Mouse (Mus musculus): ENCODE results near the gene Hspbap1. TPM values are rescaled to one million over a fixed set of nuclear protein-coding genes. Genes with fewer than 3 reads are reported as not detected.

Gene Hspbap1
- total and polyA plus RNA-seq, 3 experiments: 7.2 to 9.6 TPM; not detected in 1

- no peak for TF ChIP-seq MAFK (IDR thresholded peaks at IDR 0.05; ENCODE audit: borderline replicate concordance, low read depth, low read length)
- TF ChIP-seq GATA1 (IDR thresholded peaks at IDR 0.05; ENCODE audit: low read depth, low read length): peak; percentile 86
- TF ChIP-seq MYB (IDR thresholded peaks at IDR 0.05; ENCODE audit: low read depth, low read length): no peak
- peak in 1 of 2 experiments; percentile 28; a peak in 1 of 4 replicates for TF ChIP-seq POLR2A (IDR thresholded peaks at IDR 0.05; ENCODE audit: control insufficient read depth in 1 of 2, insufficient read depth in 1 of 2, low read depth in 1 of 2, low read length in 2 of 2, poor library complexity in 1 of 2)
- no peak; the same call in 1 of the 2 replicates for TF ChIP-seq SMC3 (IDR thresholded peaks at IDR 0.05; ENCODE audit: low read depth, low read length)
- peak; percentile 79 for TF ChIP-seq ETS1 (IDR thresholded peaks at IDR 0.05; ENCODE audit: low read depth, low read length)
- TF ChIP-seq POLR2AphosphoS5 (IDR thresholded peaks at IDR 0.05; ENCODE audit: borderline replicate concordance, low read depth, low read length): no peak
- no peak for TF ChIP-seq ZNF384 (IDR thresholded peaks at IDR 0.05; ENCODE audit: low read depth, low read length)
- TF ChIP-seq UBTF (IDR thresholded peaks at IDR 0.05; ENCODE audit: borderline replicate concordance, insufficient read depth, low read depth, low read length): no peak
- TF ChIP-seq USF1 (IDR thresholded peaks at IDR 0.05; ENCODE audit: low read depth, low read length): no peak
- no peak for TF ChIP-seq MAZ (IDR thresholded peaks at IDR 0.05; ENCODE audit: low read depth, low read length)
- no peak for TF ChIP-seq ZC3H11A (IDR thresholded peaks at IDR 0.05; ENCODE audit: low read depth, low read length)
- no peak for TF ChIP-seq POLR2AphosphoS2 (IDR thresholded peaks at IDR 0.05; ENCODE audit: low read length)
- TF ChIP-seq CHD2 (IDR thresholded peaks at IDR 0.05; ENCODE audit: low read length): no peak
- no peak; the same call in 1 of the 2 replicates for TF ChIP-seq NELFE (IDR thresholded peaks at IDR 0.05; ENCODE audit: low read depth, low read length)
- TF ChIP-seq EP300 (IDR thresholded peaks at IDR 0.05; ENCODE audit: low read depth in 1 of 2, low read length in 2 of 2): peak; percentile 74 to 76
Measured at GRCm38 (mm10) chr16:35856766-35857165, 86.6 kb downstream of the Hspbap1 start (continued).

DNA sequence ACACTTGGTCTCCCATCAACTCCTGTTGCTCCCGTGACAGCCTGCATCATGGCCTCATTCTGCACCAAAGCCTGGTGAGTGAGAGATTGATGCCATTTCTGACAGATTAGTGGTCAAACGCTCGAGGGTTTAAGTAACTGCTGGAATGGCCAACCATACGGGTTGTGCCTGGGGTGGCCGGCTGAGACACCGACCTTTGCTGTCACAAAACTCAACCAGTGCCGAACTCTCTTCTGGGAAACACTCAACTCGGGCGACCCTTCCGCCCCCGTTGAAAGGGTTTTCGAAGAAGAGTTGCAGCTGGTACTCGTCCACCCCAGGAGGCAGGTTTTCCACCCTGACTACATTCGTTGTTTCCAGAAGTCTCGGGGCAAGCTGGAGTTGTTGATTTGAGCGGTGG lies 90.1 kb downstream of the Hspbap1 start:
- no peaks in the 10 kb centered on the region for H3K79me2 ChIP-seq (ENCODE audit: control insufficient read depth, insufficient read depth, low read length, poor library complexity)
- no peak for TF ChIP-seq TCF12 (IDR thresholded peaks at IDR 0.05; ENCODE audit: low read depth, low read length)
- no peak overlapping the region for H3K9ac ChIP-seq (ENCODE audit: control insufficient read depth, low read depth, low read length, poor library complexity, severe bottlenecking)
- H3K4me3 ChIP-seq (ENCODE audit: control insufficient read depth in 1 of 2, insufficient read depth in 1 of 2, low read depth in 2 of 2, low read length in 2 of 2): no peak overlapping the region
- no peaks in the 10 kb centered on the region for H3K9me3 ChIP-seq (replicated peaks; ENCODE audit: insufficient read depth, low read length)
- no peak for DNase-seq (ENCODE audit: low read depth, low spot score)
- H3K4me1 ChIP-seq (ENCODE audit: control insufficient read depth in 1 of 2, insufficient read depth in 2 of 2, low read length in 2 of 2): peaks cover 4 to 9% of the 10 kb centered on the region in 2 experiments
- H3K27me3 ChIP-seq (ENCODE audit: control insufficient read depth in 1 of 2, insufficient read depth in 2 of 2, low read length in 2 of 2): no peaks in the 10 kb centered on the region
- H3K36me3 ChIP-seq (ENCODE audit: control insufficient read depth in 1 of 2, insufficient read depth in 2 of 2, low read length in 2 of 2): peaks cover 0 to 9% of the 10 kb centered on the region in 2 experiments; a peak in 2 of 4 replicates
- H3K27ac ChIP-seq (ENCODE audit: control insufficient read depth, low read depth, low read length): no peak overlapping the region

DNA sequence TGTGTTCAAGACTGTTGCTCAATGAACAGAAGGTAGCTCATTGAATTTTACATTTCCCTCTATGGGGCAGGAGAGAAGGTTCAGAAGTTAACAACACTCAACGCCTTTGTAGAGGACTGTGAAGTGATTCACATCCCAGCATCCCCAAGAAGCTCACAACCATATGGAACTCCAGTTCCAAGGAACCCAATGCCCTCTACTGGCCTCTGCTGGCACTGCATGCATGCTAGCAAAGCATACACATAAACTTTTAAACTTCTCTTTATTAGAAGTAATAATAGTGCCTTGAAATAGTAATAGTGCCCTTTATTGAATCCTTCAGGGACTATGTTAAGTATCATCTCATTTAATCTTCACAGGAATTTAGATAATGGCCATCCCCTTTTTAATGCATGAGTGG lies 91.9 kb downstream of the Hspbap1 start:
- peak; percentile 64 for DNase-seq (ENCODE audit: low read depth, low spot score)
- no peaks in the 10 kb centered on the region for H3K9me3 ChIP-seq (replicated peaks; ENCODE audit: insufficient read depth, low read length)
- peaks cover 0 to 5% of the 10 kb centered on the region in 2 experiments; a peak in 1 of 4 replicates for H3K4me1 ChIP-seq (ENCODE audit: control insufficient read depth in 1 of 2, insufficient read depth in 2 of 2, low read length in 2 of 2)
- TF ChIP-seq MXI1 (IDR thresholded peaks at IDR 0.05; ENCODE audit: low read depth, low read length): no peak
- peak; percentile 69 to 90 (median 79) for TF ChIP-seq CTCF (IDR thresholded peaks at IDR 0.05 in 2 of 3, conservative IDR thresholded peaks at IDR 0.05 in 1 of 3; ENCODE audit: control insufficient read depth in 1 of 3, insufficient read depth in 1 of 3, low read depth in 2 of 3, low read length in 3 of 3, poor library complexity in 1 of 3, severe bottlenecking in 1 of 3)
- TF ChIP-seq SMC3 (IDR thresholded peaks at IDR 0.05; ENCODE audit: low read depth, low read length): peak; percentile 67
- TF ChIP-seq ZC3H11A (IDR thresholded peaks at IDR 0.05; ENCODE audit: low read depth, low read length): peak; percentile 44; the same call in 1 of the 2 replicates
- no peak for TF ChIP-seq SIN3A (IDR thresholded peaks at IDR 0.05; ENCODE audit: low read length)
- TF ChIP-seq MEF2A (IDR thresholded peaks at IDR 0.05; ENCODE audit: extremely low read depth, insufficient replicate concordance, low read depth, low read length, poor library complexity, severe bottlenecking): no peak
- peak; percentile 67 for TF ChIP-seq RAD21 (IDR thresholded peaks at IDR 0.05; ENCODE audit: low read depth, low read length)
- peaks cover 0 to 6% of the 10 kb centered on the region in 2 experiments; a peak in 2 of 4 replicates for H3K36me3 ChIP-seq (ENCODE audit: control insufficient read depth in 1 of 2, insufficient read depth in 2 of 2, low read length in 2 of 2)
- no peaks in the 10 kb centered on the region for H3K27me3 ChIP-seq (ENCODE audit: control insufficient read depth in 1 of 2, insufficient read depth in 2 of 2, low read length in 2 of 2)
- H3K4me3 ChIP-seq (ENCODE audit: control insufficient read depth in 1 of 2, insufficient read depth in 1 of 2, low read depth in 2 of 2, low read length in 2 of 2): no peak overlapping the region
- no peak overlapping the region for H3K9ac ChIP-seq (ENCODE audit: control insufficient read depth, low read depth, low read length, poor library complexity, severe bottlenecking)
- H3K27ac ChIP-seq (ENCODE audit: control insufficient read depth, low read depth, low read length): no peak overlapping the region
- H3K79me2 ChIP-seq (ENCODE audit: control insufficient read depth, insufficient read depth, low read length, poor library complexity): no peaks in the 10 kb centered on the region

Measured in MEL (cell line).